Mouse (Mus musculus) heart, embryonic 13.5 days (tissue): ENCODE measurements around the gene Ust. TPM values are rescaled to one million over a fixed set of nuclear protein-coding genes. Genes with fewer than 3 reads are reported as not detected.

ENCODE experiments used
- ATAC-seq: fragments of 200-750 bp; cut with Nextera tagmentation; 2 replicates; pipeline ENCODE4 v1.8.0; 2017; ENCODE audit warnings: moderate TSS enrichment; ENCODE audit not compliant: insufficient number of reproducible peaks, low FRiP score, low TSS enrichment; ENCODE audit errors: extremely low read depth
- H3K27ac ChIP-seq: fragments of 300-500 bp; sonication (generic); replicated peaks from 2 replicates; pipeline ENCODE4 v1.5.1; 2015; ENCODE audit warnings: moderate library complexity, mild to moderate bottlenecking, inconsistent platforms
- H3K27me3 ChIP-seq: fragments of 300-500 bp; sonication (generic); replicated peaks from 2 replicates; pipeline ENCODE4 v1.6.1; 2015; ENCODE audit warnings: mild to moderate bottlenecking, inconsistent platforms
- H3K36me3 ChIP-seq: fragments of 300-500 bp; sonication (generic); 2 replicates; pipeline ENCODE4 v1.6.1; 2015; ENCODE audit warnings: mild to moderate bottlenecking, inconsistent platforms
- H3K4me1 ChIP-seq: fragments of 300-500 bp; sonication (generic); 2 replicates; pipeline ENCODE4 v1.6.1; 2015; ENCODE audit warnings: inconsistent platforms
- H3K4me2 ChIP-seq: fragments of 300-500 bp; sonication (generic); 2 replicates; pipeline ENCODE4 v1.6.1; 2015; ENCODE audit warnings: inconsistent platforms, mild to moderate bottlenecking, moderate library complexity
- H3K4me3 ChIP-seq: fragments of 300-500 bp; sonication (generic); 2 replicates; pipeline ENCODE4 v1.5.1; 2015; ENCODE audit warnings: moderate library complexity, mild to moderate bottlenecking, inconsistent platforms
- H3K9ac ChIP-seq: fragments of 300-500 bp; sonication (generic); 2 replicates; pipeline ENCODE4 v1.6.1; 2015; ENCODE audit warnings: inconsistent platforms, mild to moderate bottlenecking, moderate library complexity
- H3K9me3 ChIP-seq: fragments of 300-500 bp; sonication (generic); 2 replicates; pipeline ENCODE4 v1.6.1; 2016; ENCODE audit warnings: inconsistent platforms
- WGBS: fragments of 180-500 bp; shearing (Covaris S2); methylation state at CpG from one replicate; pipeline ENCODE4 v1.1.7; 2015; ENCODE audit warnings: mixed read lengths; 5-methylcytosine and 5-hydroxymethylcytosine counted together
- polyA plus RNA-seq: library from polyadenylated mRNA; unstranded; fragments of >200 nt; fragmentation: Nextera tagmentation; extraction: Ambion mirVana; gene quantifications from 2 replicates; pipeline ENCODE4 v1.2.1, GENCODE M21; 2015

The Ust gene
- polyA plus RNA-seq, 1 experiment from 2014 or later = 1.8 TPM

DNA sequence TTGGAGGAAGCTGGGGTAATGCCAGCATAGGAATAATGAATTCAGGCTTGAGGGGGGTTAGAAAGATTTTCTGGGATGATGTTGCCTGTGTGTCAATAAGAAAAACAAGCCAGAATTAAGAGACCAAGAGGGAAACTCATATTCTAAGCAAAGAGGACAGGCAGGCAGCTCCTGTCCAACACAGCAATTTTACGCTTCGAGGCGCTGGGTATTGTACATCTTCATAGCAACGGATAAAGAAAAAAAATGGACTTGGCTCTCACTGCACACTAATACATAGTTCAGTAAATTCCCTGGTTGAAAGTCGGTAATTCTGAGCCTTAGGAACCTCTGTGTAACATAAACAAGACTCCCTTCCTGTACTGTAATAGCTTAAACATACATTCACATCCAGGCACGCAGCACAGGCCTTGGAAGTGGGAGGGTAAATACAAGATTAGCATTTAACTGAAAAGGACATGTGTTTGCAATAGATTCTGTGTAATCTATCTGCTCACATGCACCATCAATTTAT lies 99.1 kb downstream of the Ust start:
- H3K9ac ChIP-seq = no peak overlapping the region
- no peak for ATAC-seq
- no peak overlapping the region for H3K4me2 ChIP-seq
- no peaks in the 10 kb centered on the region for H3K9me3 ChIP-seq
- H3K27ac ChIP-seq = no peak overlapping the region
- H3K4me3 ChIP-seq = no peak overlapping the region
- H3K36me3 ChIP-seq = no peaks in the 10 kb centered on the region
- H3K4me1 ChIP-seq = no peaks in the 10 kb centered on the region
- WGBS = 59% methylated on average over 6 of the region's 6 CpGs
- no peaks in the 10 kb centered on the region for H3K27me3 ChIP-seq

DNA sequence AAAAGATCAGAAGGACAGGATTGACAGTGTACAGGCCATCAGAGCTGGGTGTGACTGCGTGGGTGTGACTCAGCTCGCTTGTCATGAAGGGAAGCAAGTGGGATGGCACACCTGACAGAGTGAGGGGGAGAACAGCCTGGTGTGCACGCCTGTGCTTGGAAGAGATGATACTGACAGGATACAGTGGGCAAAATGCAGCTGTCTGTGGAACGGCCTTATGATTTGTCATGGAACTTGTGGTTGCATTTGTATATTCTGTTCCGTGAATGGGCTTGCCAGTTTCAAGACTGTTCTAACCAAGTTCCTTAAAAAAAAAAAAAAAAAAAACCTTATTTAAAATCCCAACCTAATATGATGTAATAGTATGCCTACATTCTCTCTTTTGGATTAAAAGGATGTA lies 103.2 kb downstream of the Ust start:
- no peak overlapping the region for H3K27ac ChIP-seq
- H3K4me3 ChIP-seq = no peak overlapping the region
- ATAC-seq = no peak
- H3K4me1 ChIP-seq = no peaks in the 10 kb centered on the region
- H3K9ac ChIP-seq = no peak overlapping the region
- no peaks in the 10 kb centered on the region for H3K27me3 ChIP-seq
- no peak overlapping the region for H3K4me2 ChIP-seq
- no peaks in the 10 kb centered on the region for H3K36me3 ChIP-seq
- no peaks in the 10 kb centered on the region for H3K9me3 ChIP-seq
- 82% methylated on average over 5 of the region's 5 CpGs for WGBS

GRCm38 (mm10) chr10:8415036-8415435 lies 103.6 kb downstream of the Ust start:
- no peak overlapping the region for H3K9ac ChIP-seq
- H3K9me3 ChIP-seq = no peaks in the 10 kb centered on the region
- H3K36me3 ChIP-seq = no peaks in the 10 kb centered on the region
- no peak overlapping the region for H3K4me2 ChIP-seq
- ATAC-seq = no peak
- 83% methylated on average over 7 of the region's 7 CpGs for WGBS
- no peak overlapping the region for H3K27ac ChIP-seq
- no peaks in the 10 kb centered on the region for H3K27me3 ChIP-seq
- H3K4me1 ChIP-seq = no peaks in the 10 kb centered on the region
- no peak overlapping the region for H3K4me3 ChIP-seq

GRCm38 (mm10) chr10:8405141-8405540 lies 113.5 kb downstream of the Ust start:
- H3K4me1 ChIP-seq = no peaks in the 10 kb centered on the region
- H3K4me3 ChIP-seq = no peak overlapping the region
- ATAC-seq = no peak
- no peak overlapping the region for H3K4me2 ChIP-seq
- H3K36me3 ChIP-seq = no peaks in the 10 kb centered on the region
- no peak overlapping the region for H3K9ac ChIP-seq
- H3K27me3 ChIP-seq = no peaks in the 10 kb centered on the region
- H3K27ac ChIP-seq = no peak overlapping the region
- H3K9me3 ChIP-seq = no peaks in the 10 kb centered on the region
- WGBS = 71% methylated on average over 4 of the region's 4 CpGs

GRCm38 (mm10) chr10:8392226-8392625 lies 126.4 kb downstream of the Ust start:
- Histone ChIP-seq H3K36me3 (no peaks in the 10 kb centered on the region), H3K4me1 (peaks cover 9% of the 10 kb centered on the region), H3K4me2 (no peak overlapping the region), H3K9ac (no peak overlapping the region), H3K9me3 (no peaks in the 10 kb centered on the region), H3K27ac (no peak overlapping the region), H3K27me3 (no peaks in the 10 kb centered on the region), H3K4me3 (no peak overlapping the region)
- no peak for ATAC-seq
- WGBS = 85% methylated on average over 2 of the region's 2 CpGs

GRCm38 (mm10) chr10:8391264-8391748 lies 127.3 kb downstream of the Ust start:
- H3K4me2 ChIP-seq = no peak overlapping the region
- H3K9me3 ChIP-seq = no peaks in the 10 kb centered on the region
- H3K4me3 ChIP-seq = no peak overlapping the region
- H3K9ac ChIP-seq = no peak overlapping the region
- no peak for ATAC-seq
- no peaks in the 10 kb centered on the region for H3K36me3 ChIP-seq
- H3K27ac ChIP-seq = no peak overlapping the region
- WGBS = 65% methylated on average over 4 of the region's 4 CpGs
- no peaks in the 10 kb centered on the region for H3K27me3 ChIP-seq
- peaks cover 9% of the 10 kb centered on the region for H3K4me1 ChIP-seq

- Histone ChIP-seq H3K27ac (no peak overlapping the region), H3K9me3 (no peaks in the 10 kb centered on the region), H3K36me3 (no peaks in the 10 kb centered on the region), H3K27me3 (no peaks in the 10 kb centered on the region), H3K4me3 (no peak overlapping the region), H3K9ac (no peak overlapping the region), H3K4me1 (no peaks in the 10 kb centered on the region), H3K4me2 (no peak overlapping the region)
- ATAC-seq = no peak
- 73% methylated on average over 7 of the region's 7 CpGs for WGBS
Observed at GRCm38 (mm10) chr10:8388239-8388638, 130.4 kb downstream of the Ust start.

DNA sequence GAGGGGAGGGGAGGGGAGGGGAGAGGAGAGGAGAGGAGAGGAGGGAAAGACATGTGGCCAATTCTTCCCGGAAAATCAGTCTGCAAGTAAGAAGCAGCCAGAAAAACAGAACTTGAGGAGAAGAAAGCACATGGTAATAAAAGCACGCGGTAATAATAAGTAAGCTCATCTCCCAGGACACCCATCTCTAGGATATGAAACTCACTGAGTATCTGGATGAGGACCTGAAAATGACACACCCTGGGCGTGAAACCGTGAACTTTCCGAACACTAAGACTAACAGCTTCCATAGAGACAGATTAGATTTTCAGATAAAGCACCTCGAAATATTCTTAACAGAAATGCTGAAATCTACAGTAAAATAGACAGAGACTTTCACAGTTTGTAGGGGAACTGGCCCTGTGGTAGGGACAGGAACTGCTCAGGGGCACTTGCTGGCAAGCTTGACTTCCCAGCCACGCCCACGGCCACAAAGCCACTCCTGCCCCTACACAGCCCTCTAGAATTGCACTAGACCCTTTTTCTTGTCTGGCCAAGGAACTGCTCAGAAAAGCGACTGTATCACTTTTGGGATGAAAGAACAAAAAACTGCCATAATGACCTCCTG lies 148.6 kb downstream of the Ust start:
- Histone ChIP-seq H3K27me3 (no peaks in the 10 kb centered on the region), H3K4me1 (no peaks in the 10 kb centered on the region), H3K4me3 (no peak overlapping the region), H3K4me2 (no peak overlapping the region), H3K9me3 (no peaks in the 10 kb centered on the region), H3K36me3 (no peaks in the 10 kb centered on the region), H3K27ac (no peak overlapping the region), H3K9ac (no peak overlapping the region)
- 73% methylated on average over 10 of the region's 10 CpGs for WGBS
- no peak for ATAC-seq

GRCm38 (mm10) chr10:8365816-8366215 lies 152.8 kb downstream of the Ust start:
- H3K4me1 ChIP-seq = no peaks in the 10 kb centered on the region
- no peak for ATAC-seq
- H3K4me3 ChIP-seq = no peak overlapping the region
- no peak overlapping the region for H3K27ac ChIP-seq
- WGBS = 64% methylated on average over 1 of the region's 1 CpGs
- no peak overlapping the region for H3K9ac ChIP-seq
- no peaks in the 10 kb centered on the region for H3K9me3 ChIP-seq
- no peak overlapping the region for H3K4me2 ChIP-seq
- H3K27me3 ChIP-seq = no peaks in the 10 kb centered on the region
- H3K36me3 ChIP-seq = no peaks in the 10 kb centered on the region

DNA sequence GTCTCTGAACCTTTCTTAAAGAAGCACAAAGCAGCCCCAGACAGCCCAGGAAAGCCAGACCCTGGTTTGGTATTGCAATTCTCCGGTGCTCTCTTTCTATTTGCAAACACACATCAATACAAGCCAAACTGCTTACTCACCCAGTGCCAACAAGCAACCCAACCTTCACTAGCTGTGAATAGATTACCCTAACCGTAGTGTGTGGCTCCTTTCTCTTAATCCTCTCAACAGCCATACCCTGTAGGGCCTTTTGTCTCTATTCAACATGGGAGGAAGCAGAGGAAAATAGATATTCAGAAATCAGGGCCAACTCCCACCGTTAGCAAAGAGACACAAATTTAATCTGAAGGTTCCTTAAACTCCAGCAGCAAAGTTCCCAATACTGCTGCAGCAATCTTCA lies 154.4 kb downstream of the Ust start:
- Histone ChIP-seq H3K27me3 (no peaks in the 10 kb centered on the region), H3K36me3 (no peaks in the 10 kb centered on the region), H3K27ac (no peak overlapping the region), H3K4me2 (no peak overlapping the region), H3K9ac (no peak overlapping the region), H3K4me3 (no peak overlapping the region), H3K4me1 (no peaks in the 10 kb centered on the region), H3K9me3 (no peaks in the 10 kb centered on the region)
- no peak for ATAC-seq
- WGBS = 53% methylated on average over 3 of the region's 3 CpGs

DNA sequence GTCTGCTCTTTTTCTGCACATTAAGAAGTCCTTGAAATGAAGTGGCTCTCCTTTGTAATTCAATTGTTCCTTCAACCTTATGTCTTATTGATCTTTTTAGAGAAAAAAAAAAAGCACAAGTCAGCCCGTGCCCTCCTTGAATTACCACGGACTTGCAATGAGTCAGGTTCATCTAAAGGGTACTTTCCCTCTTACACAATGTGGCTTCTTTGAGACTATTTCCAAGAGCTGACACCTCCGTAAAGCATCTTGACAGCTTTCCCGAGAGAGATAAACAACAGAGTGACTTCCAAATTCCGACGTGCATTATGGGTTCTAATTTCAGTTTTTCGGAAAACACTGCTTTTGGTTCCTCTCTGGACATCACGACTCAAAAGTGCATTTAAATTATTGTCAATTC lies 155.3 kb downstream of the Ust start:
- no peak for ATAC-seq
- H3K4me3 ChIP-seq = no peak overlapping the region

DNA sequence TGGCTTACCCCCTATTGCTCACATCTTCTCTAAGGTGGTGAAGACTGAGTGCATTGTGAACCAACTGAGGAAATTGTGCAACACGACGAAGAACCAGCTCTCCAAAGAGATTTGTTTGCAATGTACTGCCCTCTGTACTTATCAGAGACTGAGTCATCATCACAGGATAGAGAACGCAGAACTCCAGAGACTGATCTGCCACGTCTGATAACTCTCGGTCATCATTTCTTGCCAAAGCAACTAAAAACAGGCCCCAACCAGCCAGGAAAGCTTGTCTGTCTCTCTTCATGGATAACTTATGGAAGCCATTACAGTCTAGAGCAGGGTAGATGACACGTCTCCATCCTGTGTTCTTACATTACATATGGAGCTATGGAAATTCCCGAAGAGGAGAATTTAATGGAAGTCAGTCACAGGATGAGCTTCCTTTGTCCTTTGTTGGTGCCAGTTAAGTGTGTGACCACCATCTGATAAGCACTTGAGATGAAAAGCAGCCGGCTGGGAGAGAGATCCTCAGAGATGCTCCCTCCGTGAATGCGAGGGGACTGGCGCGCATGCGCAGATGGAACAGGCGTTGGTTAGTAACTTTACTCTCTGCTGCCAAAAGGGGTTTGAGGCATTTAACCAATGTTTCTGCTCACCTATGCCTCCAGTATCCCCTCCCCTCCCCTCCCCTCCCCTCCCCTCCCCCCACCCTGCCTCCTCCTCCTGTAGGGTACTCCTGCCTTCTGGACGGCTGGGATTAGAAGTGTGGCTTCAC lies 160.2 kb downstream of the Ust start:
- ATAC-seq = no peak
- WGBS = 51% methylated on average over 15 of the region's 15 CpGs
- no peak overlapping the region for H3K4me2 ChIP-seq

More for the DNA sequence above, 155.3 kb downstream of the Ust start:
- Histone ChIP-seq H3K36me3 (no peaks in the 10 kb centered on the region), H3K9me3 (no peaks in the 10 kb centered on the region), H3K27me3 (no peaks in the 10 kb centered on the region), H3K4me1 (no peaks in the 10 kb centered on the region), H3K4me2 (no peak overlapping the region), H3K9ac (no peak overlapping the region), H3K27ac (no peak overlapping the region)
- WGBS = 59% methylated on average over 8 of the region's 8 CpGs

More for the DNA sequence above, 160.2 kb downstream of the Ust start:
- Histone ChIP-seq H3K4me1 (no peaks in the 10 kb centered on the region), H3K27me3 (no peaks in the 10 kb centered on the region), H3K27ac (no peak overlapping the region), H3K9me3 (no peaks in the 10 kb centered on the region), H3K9ac (no peak overlapping the region), H3K4me3 (no peak overlapping the region), H3K36me3 (no peaks in the 10 kb centered on the region)
